Mouse (Mus musculus): ENCODE measurements around the gene Ecm1. TPM values are rescaled to one million over a fixed set of nuclear protein-coding genes. Genes with fewer than 3 reads are reported as not detected.
"Not testable (repeated sequence)": the region's sequence is repeated elsewhere in the genome, so short reads cannot be mapped to it uniquely, and the experiment has no call there.

Gene Ecm1
- polyA plus RNA-seq, 1 experiment from 2014 or later: 11.1 TPM

DNA sequence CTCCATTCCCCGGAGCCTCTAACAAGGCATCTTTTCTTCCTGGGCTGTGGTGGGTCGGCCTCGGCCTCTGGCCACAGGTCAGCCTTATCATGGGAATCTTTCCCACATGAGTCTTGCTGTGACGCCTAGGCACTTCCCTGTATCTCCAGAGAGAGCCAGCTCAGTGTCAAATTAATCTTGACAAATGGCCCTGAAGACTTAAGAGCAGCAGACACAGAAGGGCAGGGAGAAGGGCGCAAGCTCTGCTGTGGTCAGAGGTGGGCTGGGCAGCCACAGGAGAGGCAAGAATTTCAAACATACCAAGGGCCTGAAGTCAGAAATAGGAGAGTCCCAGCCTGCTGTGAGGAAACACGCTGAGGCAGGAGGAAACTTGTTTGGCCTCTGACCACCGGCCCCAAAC lies 43.0 kb downstream of the Ecm1 start:
- Histone ChIP-seq H3K4me3 (replicated peaks; ENCODE audit: low read length) (no peak overlapping the region), H3K9me3 (ENCODE audit: control insufficient read depth, low read length) (no peaks in the 10 kb centered on the region), H3K4me2 (replicated peaks) (no peak overlapping the region), H3K4me1 (replicated peaks; ENCODE audit: control insufficient read depth, insufficient read depth, low read length) (peaks cover 6% of the 10 kb centered on the region; the same call in 1 of the 2 replicates), H3K9ac (no peak overlapping the region), H3K27ac (no peak overlapping the region), H3K36me3 (replicated peaks; ENCODE audit: control insufficient read depth, insufficient read depth) (no peaks in the 10 kb centered on the region), H3K27me3 (ENCODE audit: control insufficient read depth, insufficient read depth, low read length) (no peaks in the 10 kb centered on the region)
- ATAC-seq (ENCODE audit: low FRiP score) (no peak), DNase-seq (ENCODE audit: low spot score) (no peak)
- WGBS: 30% methylated on average over 7 of the region's 7 CpGs

DNA sequence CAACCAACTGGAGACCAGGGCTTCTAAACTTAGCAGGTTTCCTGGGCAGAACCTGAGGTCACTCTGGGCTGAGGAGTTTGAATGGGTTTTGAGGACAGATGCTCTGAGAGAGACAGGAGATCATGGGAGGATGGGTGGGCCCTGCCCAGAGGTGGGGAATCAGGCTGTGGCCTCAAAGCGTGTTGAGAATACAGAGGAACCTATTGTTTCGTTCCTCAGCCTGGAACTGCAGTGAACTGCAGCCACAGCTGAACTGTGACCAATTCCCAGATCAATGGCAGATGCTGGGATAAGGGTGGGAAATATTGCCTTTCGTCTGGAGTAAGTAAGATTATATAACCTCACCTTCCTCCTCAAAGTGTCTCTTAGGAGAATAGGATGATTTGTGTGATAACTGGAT lies 43.6 kb downstream of the Ecm1 start:
- H3K4me1 ChIP-seq (replicated peaks; ENCODE audit: control insufficient read depth, insufficient read depth, low read length): peaks cover 6% of the 10 kb centered on the region; the same call in 1 of the 2 replicates
- DNase-seq (ENCODE audit: low spot score): no peak
- H3K4me2 ChIP-seq (replicated peaks): no peak overlapping the region
- H3K27ac ChIP-seq: no peak overlapping the region
- WGBS: 25% methylated on average over 3 of the region's 3 CpGs
- no peak overlapping the region for H3K4me3 ChIP-seq (replicated peaks; ENCODE audit: low read length)
- ATAC-seq (ENCODE audit: low FRiP score): no peak
- no peaks in the 10 kb centered on the region for H3K9me3 ChIP-seq (ENCODE audit: control insufficient read depth, low read length)
- H3K9ac ChIP-seq: no peak overlapping the region
- no peaks in the 10 kb centered on the region for H3K27me3 ChIP-seq (ENCODE audit: control insufficient read depth, insufficient read depth, low read length)
- H3K36me3 ChIP-seq (replicated peaks; ENCODE audit: control insufficient read depth, insufficient read depth): no peaks in the 10 kb centered on the region

DNA sequence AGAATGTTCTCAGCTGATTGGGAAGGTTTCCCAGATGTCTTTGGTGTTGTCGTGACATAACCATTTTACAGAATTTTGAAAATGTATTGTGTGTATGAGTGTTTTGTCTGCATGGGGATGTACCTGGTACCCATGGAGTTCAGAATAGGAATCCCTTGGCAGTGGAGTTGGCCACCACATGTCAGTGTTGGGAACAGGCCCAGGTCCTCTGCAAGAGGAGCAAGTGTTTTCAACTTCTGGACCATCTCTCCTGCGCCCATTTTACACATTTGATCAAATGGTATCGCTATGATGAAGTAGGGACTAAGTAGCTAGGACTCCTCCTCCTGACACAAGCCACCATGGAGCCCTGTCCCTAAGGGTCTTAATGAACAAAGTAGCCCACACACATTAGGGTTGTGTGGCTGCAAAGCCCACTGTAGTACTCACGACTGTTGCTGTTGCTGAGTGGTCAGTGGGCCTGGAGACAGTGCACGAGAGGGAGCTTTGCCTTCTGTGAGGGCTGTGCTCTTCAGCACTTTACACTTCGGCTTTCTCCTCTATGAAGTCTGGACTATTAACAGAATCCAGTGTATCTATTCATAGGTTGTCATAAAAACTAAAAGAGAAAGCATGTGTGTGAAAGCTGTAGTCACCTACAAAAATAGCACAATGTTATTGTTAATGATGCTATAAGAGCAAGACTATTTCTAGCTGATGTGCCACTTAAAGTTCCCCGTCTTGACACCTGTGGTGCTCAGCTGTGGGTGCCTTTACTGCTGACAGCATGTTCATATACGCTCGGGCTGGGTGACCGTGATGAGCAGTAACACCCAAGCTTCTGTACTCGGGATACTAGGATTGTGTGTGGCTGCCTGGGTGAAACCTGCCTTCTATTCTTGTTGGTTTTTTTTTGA lies 44.3 kb downstream of the Ecm1 start:
- H3K27me3 ChIP-seq (ENCODE audit: control insufficient read depth, insufficient read depth, low read length): no peaks in the 10 kb centered on the region
- no peak overlapping the region for H3K27ac ChIP-seq
- H3K4me3 ChIP-seq (replicated peaks; ENCODE audit: low read length): no peak overlapping the region
- no peak overlapping the region for H3K4me2 ChIP-seq (replicated peaks)
- no peaks in the 10 kb centered on the region for H3K9me3 ChIP-seq (ENCODE audit: control insufficient read depth, low read length)
- ATAC-seq (ENCODE audit: low FRiP score): no peak
- no peaks in the 10 kb centered on the region for H3K36me3 ChIP-seq (replicated peaks; ENCODE audit: control insufficient read depth, insufficient read depth)
- H3K9ac ChIP-seq: no peak overlapping the region
- no peak for DNase-seq (ENCODE audit: low spot score)
- peaks cover 6% of the 10 kb centered on the region; the same call in 1 of the 2 replicates for H3K4me1 ChIP-seq (replicated peaks; ENCODE audit: control insufficient read depth, insufficient read depth, low read length)
- 89% methylated on average over 11 of the region's 11 CpGs for WGBS

DNA sequence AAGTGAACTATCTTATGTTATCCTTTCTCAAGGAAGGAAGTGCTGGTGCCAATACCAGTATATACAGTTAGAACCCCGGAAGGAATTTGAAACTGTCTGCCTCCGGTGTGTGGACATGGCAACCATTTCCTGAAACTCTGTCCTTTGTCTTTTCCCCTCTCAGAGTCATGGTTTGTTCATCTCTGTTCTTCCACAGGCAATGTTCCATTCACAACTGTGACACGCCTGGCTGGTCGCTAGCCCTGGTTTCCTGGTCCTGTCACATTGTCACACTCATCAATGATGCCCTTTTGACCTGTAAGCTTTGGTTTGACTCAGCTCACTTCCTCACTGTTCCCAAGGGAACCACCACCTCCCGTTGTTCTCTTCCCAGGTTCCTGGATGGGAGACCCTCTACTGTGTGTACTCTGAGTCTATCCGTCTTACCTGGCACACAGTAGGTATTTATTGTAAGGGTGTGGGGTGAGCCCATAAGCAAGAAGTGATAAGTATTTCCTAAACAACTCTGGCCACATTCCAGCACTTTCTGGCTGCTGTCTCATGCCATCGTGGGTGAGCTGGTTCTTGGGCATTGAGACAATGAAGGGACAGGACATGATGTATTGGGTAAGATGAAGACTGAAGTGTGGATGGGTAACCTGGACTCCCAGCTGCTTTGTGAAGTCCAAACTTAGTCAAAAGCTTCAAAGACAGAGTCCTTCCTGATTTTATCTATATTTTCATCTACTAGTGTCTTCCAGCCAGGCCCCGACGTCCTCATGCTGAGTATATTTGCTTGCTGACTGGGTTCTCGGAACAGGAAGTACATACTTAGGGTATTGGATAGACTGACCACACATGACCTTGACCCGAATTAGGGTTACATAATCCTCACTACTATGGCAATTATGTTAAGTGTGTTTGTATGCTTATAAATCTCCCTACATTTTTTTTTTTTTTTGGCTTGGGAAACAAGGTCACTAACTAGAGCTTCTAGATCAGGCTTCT lies 45.3 kb downstream of the Ecm1 start:
- ATAC-seq (ENCODE audit: low FRiP score) (no peak), DNase-seq (ENCODE audit: low spot score) (no peak)
- 57% methylated on average over 11 of the region's 11 CpGs for WGBS
- H3K9ac ChIP-seq: no peak overlapping the region
- no peak overlapping the region for H3K4me2 ChIP-seq (replicated peaks)
- H3K9me3 ChIP-seq (ENCODE audit: control insufficient read depth, low read length): no peaks in the 10 kb centered on the region
- H3K27me3 ChIP-seq (ENCODE audit: control insufficient read depth, insufficient read depth, low read length): no peaks in the 10 kb centered on the region
- H3K27ac ChIP-seq: no peak overlapping the region
- no peaks in the 10 kb centered on the region for H3K36me3 ChIP-seq (replicated peaks; ENCODE audit: control insufficient read depth, insufficient read depth)
- no peak overlapping the region for H3K4me3 ChIP-seq (replicated peaks; ENCODE audit: low read length)
- H3K4me1 ChIP-seq (replicated peaks; ENCODE audit: control insufficient read depth, insufficient read depth, low read length): peaks cover 6% of the 10 kb centered on the region; the same call in 1 of the 2 replicates

DNA sequence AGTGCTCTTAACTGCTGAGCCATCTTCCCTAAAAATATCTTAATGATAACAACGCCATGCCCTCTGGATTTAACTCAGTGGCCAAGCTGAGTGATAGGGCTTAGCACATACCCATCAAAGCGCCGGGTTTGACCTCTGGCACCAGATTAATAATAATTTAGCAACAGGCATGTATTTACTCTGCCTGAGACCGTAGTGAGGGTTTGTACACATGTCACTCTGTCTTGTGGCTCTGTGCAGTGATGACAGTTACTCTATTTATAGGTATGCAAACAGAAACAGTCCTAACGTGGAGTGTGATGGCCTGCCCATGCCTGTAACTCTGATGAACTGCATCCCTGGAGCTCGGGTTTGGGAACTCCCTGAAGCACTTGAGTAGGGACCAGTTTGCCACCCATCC lies 46.7 kb downstream of the Ecm1 start:
- WGBS: 83% methylated on average over 6 of the region's 6 CpGs
- ATAC-seq (ENCODE audit: low FRiP score) (no peak), DNase-seq (ENCODE audit: low spot score) (no peak)
- Histone ChIP-seq H3K27ac (no peak overlapping the region), H3K9ac (no peak overlapping the region), H3K9me3 (ENCODE audit: control insufficient read depth, low read length) (no peaks in the 10 kb centered on the region), H3K4me2 (replicated peaks) (no peak overlapping the region), H3K4me3 (replicated peaks; ENCODE audit: low read length) (no peak overlapping the region), H3K4me1 (replicated peaks; ENCODE audit: control insufficient read depth, insufficient read depth, low read length) (peaks cover 10% of the 10 kb centered on the region), H3K27me3 (ENCODE audit: control insufficient read depth, insufficient read depth, low read length) (no peaks in the 10 kb centered on the region), H3K36me3 (replicated peaks; ENCODE audit: control insufficient read depth, insufficient read depth) (no peaks in the 10 kb centered on the region)

DNA sequence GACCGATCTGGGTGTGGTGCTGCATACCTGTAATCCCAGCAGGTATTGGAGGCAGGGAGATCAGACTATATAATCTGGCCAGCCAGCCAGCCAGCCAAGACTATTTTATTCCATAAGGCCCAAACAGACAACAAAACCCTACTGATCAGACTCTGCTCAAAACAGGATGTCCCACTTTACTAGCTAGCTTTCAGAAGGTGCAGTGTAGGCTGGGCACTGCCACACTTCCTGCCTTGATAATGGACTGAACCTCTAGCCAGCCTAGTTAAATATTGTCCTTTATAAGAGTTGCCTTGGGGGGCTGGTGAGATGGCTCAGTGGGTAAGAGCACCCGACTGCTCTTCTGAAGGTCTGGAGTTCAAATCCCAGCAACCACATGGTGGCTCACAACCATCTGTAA lies 48.8 kb downstream of the Ecm1 start:
- not testable (repeated sequence) for H3K36me3 ChIP-seq (replicated peaks; ENCODE audit: control insufficient read depth, insufficient read depth); H3K27me3 ChIP-seq (ENCODE audit: control insufficient read depth, insufficient read depth, low read length); ATAC-seq (ENCODE audit: low FRiP score); H3K4me2 ChIP-seq (replicated peaks); H3K4me3 ChIP-seq (replicated peaks; ENCODE audit: low read length); H3K9me3 ChIP-seq (ENCODE audit: control insufficient read depth, low read length); H3K9ac ChIP-seq; H3K27ac ChIP-seq; DNase-seq (ENCODE audit: low spot score)
- WGBS: 98% methylated on average over 2 of the region's 2 CpGs
- H3K4me1 ChIP-seq (replicated peaks; ENCODE audit: control insufficient read depth, insufficient read depth, low read length): peaks cover 15% of the 10 kb centered on the region

DNA sequence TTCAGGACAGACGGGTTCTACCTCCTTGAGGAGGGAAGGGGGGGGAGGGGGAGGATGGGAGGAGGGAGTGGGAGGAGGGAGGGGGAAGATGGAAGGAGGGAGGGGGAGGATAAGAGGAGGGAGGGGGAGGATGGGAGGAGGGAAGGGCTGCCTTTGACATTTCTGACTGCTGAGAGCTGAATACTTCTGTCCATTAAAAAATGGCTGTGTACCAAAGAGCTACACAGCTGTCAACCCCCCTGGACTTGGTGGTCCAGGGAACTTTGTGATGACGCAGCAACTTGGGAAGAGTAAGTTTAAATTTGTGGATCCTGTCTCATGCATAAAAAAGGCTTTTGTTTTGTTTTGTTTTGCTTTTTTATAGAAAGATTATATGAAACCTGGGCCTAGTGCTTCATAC lies 49.4 kb downstream of the Ecm1 start:
- Histone ChIP-seq H3K9me3 (ENCODE audit: control insufficient read depth, low read length) (no peaks in the 10 kb centered on the region), H3K27ac (no peak overlapping the region), H3K4me2 (replicated peaks) (no peak overlapping the region), H3K4me3 (replicated peaks; ENCODE audit: low read length) (no peak overlapping the region), H3K36me3 (replicated peaks; ENCODE audit: control insufficient read depth, insufficient read depth) (no peaks in the 10 kb centered on the region), H3K4me1 (replicated peaks; ENCODE audit: control insufficient read depth, insufficient read depth, low read length) (peaks cover 13% of the 10 kb centered on the region), H3K9ac (no peak overlapping the region), H3K27me3 (ENCODE audit: control insufficient read depth, insufficient read depth, low read length) (no peaks in the 10 kb centered on the region)
- DNase-seq (ENCODE audit: low spot score) (no peak), ATAC-seq (ENCODE audit: low FRiP score) (no peak)
- WGBS: 46% methylated on average over 2 of the region's 2 CpGs

- DNase-seq (ENCODE audit: low spot score) (no peak), ATAC-seq (ENCODE audit: low FRiP score) (no peak)
- Histone ChIP-seq H3K9me3 (ENCODE audit: control insufficient read depth, low read length) (no peaks in the 10 kb centered on the region), H3K4me3 (replicated peaks; ENCODE audit: low read length) (no peak overlapping the region; the same call in 1 of the 2 replicates), H3K27ac (no peak overlapping the region), H3K27me3 (ENCODE audit: control insufficient read depth, insufficient read depth, low read length) (no peaks in the 10 kb centered on the region), H3K36me3 (replicated peaks; ENCODE audit: control insufficient read depth, insufficient read depth) (no peaks in the 10 kb centered on the region), H3K4me1 (replicated peaks; ENCODE audit: control insufficient read depth, insufficient read depth, low read length) (peaks cover 13% of the 10 kb centered on the region), H3K9ac (no peak overlapping the region), H3K4me2 (replicated peaks) (no peak overlapping the region)
- WGBS: 33% methylated on average over 11 of the region's 11 CpGs
Measured at GRCm38 (mm10) chr3:95689171-95689915, 50.0 kb downstream of the Ecm1 start.

Data from hindbrain, embryonic 14.5 days (tissue).